Mouse (Mus musculus): Measurements from ENCODE around the gene Prr7.

DNA sequence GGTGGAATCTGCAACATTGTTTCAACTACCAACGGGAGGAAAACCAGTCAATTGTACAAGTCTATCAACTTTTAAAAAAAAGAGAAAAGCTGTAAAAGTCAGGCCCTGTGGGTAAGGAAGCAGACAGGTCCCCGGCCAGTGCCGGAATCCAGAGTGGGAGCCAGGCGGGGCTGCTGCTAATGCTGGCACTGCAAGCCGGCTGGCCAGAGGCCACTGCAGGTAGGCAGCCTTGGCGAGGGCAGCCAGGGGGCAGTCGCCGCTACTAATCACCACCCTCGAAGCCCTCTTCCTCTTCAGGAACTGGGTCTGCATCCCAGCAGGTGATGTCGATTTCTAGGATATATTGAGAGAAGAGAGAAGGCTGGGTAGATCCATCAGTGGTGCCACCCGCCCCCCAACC, 9.9 kb downstream of the Prr7 start:
- TF ChIP-seq EP300 (IDR thresholded peaks at IDR 0.05; ENCODE audit: low read depth) (no peak), CTCF (IDR thresholded peaks at IDR 0.05; ENCODE audit: low read depth) (peak; percentile 30)
